Mouse (Mus musculus): ENCODE results near the gene Sdk1.

GRCm38 (mm10) chr5:141241645-141242284, 475 bp downstream of the Sdk1 start:
- no peak for TF ChIP-seq POLR2A (IDR thresholded peaks at IDR 0.05; ENCODE audit: insufficient read depth, low read depth, low read length)
- TF ChIP-seq CTCF (IDR thresholded peaks at IDR 0.05; ENCODE audit: insufficient read depth, low read depth, low read length) = no peak

Data from olfactory bulb, adult 2 months (tissue).